Mouse (Mus musculus): ENCODE results near the gene Agps. TPM values are rescaled to one million over a fixed set of nuclear protein-coding genes. Genes with fewer than 3 reads are reported as not detected.
"Not testable (repeated sequence)": the region's sequence is repeated elsewhere in the genome, so short reads cannot be mapped to it uniquely, and the experiment has no call there.

The Agps gene
- polyA plus RNA-seq, 1 experiment from 2014 or later = 32.8 TPM

DNA sequence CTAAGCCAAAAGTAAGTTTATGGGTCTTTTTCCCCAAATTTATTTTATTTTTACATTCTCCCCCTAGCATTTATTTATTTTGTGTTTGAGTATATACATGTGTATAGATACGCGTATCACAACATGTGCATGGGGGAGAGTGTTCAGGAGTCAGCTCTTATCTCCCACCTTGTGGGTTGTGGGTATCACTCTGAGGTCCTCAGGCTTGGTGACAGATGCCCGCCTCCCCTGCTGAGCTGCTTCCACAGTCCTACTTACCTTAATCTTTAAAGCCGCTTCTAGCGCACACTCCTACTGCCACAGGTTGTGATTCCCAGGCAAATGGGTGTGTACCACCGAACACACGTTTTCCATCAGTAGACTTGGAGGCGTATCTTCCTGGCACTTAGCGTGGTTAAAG lies 69.9 kb downstream of the Agps start:
- Histone ChIP-seq H3K4me3 (no peak overlapping the region), H3K4me2 (no peak overlapping the region), H3K36me3 (peaks cover 9% of the 10 kb centered on the region), H3K27me3 (no peaks in the 10 kb centered on the region), H3K9ac (no peak overlapping the region), H3K4me1 (replicated peaks) (no peaks in the 10 kb centered on the region), H3K9me3 (0 out of 2 replicates have a peak, but pooled peaks cover 3% of the 10 kb centered on the region), H3K27ac (no peak overlapping the region)
- 95% methylated on average over 9 of the region's 9 CpGs for WGBS
- no peak for ATAC-seq (ENCODE audit: low FRiP score)

GRCm38 (mm10) chr2:75907142-75907541 lies 75.2 kb downstream of the Agps start:
- Histone ChIP-seq H3K9ac (no peak overlapping the region), H3K27me3 (no peaks in the 10 kb centered on the region), H3K4me1 (replicated peaks) (no peaks in the 10 kb centered on the region), H3K4me3 (no peak overlapping the region), H3K9me3 (no peaks in the 10 kb centered on the region), H3K4me2 (no peak overlapping the region), H3K27ac (no peak overlapping the region), H3K36me3 (peaks cover 10% of the 10 kb centered on the region)
- WGBS = 93% methylated on average over 1 of the region's 1 CpGs
- ATAC-seq (ENCODE audit: low FRiP score) = no peak

DNA sequence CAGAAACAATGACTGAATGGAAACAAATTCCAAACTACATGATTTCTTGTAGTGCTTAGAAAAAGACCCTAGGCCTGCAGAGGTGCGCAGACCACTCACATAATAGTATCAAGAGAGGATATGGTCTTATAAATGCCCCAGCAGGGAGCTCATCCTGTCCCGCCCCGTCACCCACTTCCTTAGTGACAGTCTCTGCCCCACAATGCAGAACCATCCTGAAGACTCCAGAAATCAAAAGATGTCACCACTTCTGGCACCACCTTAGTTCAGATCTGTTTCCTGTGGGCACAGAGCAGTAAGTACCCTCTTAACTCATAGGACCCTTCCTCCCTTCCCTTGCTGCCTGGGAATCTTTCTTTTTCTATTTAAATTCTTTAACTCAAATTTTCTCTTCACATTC lies 83.1 kb downstream of the Agps start:
- H3K4me2 ChIP-seq = no peak overlapping the region
- H3K9me3 ChIP-seq = no peaks in the 10 kb centered on the region
- H3K27me3 ChIP-seq = no peaks in the 10 kb centered on the region
- no peak for ATAC-seq (ENCODE audit: low FRiP score)
- WGBS = 89% methylated on average over 3 of the region's 3 CpGs
- H3K27ac ChIP-seq = no peak overlapping the region
- H3K9ac ChIP-seq = no peak overlapping the region
- no peak overlapping the region for H3K4me3 ChIP-seq
- H3K36me3 ChIP-seq = peaks cover 17% of the 10 kb centered on the region
- no peaks in the 10 kb centered on the region for H3K4me1 ChIP-seq (replicated peaks)

- H3K4me1 ChIP-seq (replicated peaks) = peaks cover 30% of the 10 kb centered on the region
- H3K9ac ChIP-seq = no peak overlapping the region
- H3K4me2 ChIP-seq = no peak overlapping the region
- H3K9me3 ChIP-seq = no peaks in the 10 kb centered on the region
- 72% methylated on average over 4 of the region's 4 CpGs for WGBS
- no peak overlapping the region for H3K4me3 ChIP-seq
- peaks cover 2% of the 10 kb centered on the region; the same call in 1 of the 2 replicates for H3K36me3 ChIP-seq
- H3K27ac ChIP-seq = peak overlapping the region; percentile 78
- ATAC-seq (ENCODE audit: low FRiP score) = peak; percentile 61; the same call in 1 of the 2 replicates
- no peaks in the 10 kb centered on the region for H3K27me3 ChIP-seq
Measured at GRCm38 (mm10) chr2:75923807-75924340, 91.9 kb downstream of the Agps start.

GRCm38 (mm10) chr2:75926061-75926460 lies 94.1 kb downstream of the Agps start:
- H3K4me2 ChIP-seq = no peak overlapping the region
- no peak overlapping the region for H3K4me3 ChIP-seq
- H3K9me3 ChIP-seq = no peaks in the 10 kb centered on the region
- H3K27me3 ChIP-seq = no peaks in the 10 kb centered on the region
- H3K4me1 ChIP-seq (replicated peaks) = peaks cover 30% of the 10 kb centered on the region
- 62% methylated on average over 5 of the region's 5 CpGs for WGBS
- H3K36me3 ChIP-seq = peaks cover 2% of the 10 kb centered on the region
- ATAC-seq (ENCODE audit: low FRiP score) = no peak
- peak overlapping the region; percentile 55 for H3K27ac ChIP-seq
- H3K9ac ChIP-seq = no peak overlapping the region

- Histone ChIP-seq H3K4me2 (no peak overlapping the region), H3K4me1 (replicated peaks) (peaks cover 26% of the 10 kb centered on the region), H3K36me3 (peaks cover 5% of the 10 kb centered on the region), H3K27ac (no peak overlapping the region), H3K27me3 (no peaks in the 10 kb centered on the region), H3K9ac (no peak overlapping the region), H3K4me3 (no peak overlapping the region), H3K9me3 (no peaks in the 10 kb centered on the region)
- WGBS = 93% methylated on average over 3 of the region's 3 CpGs
- ATAC-seq (ENCODE audit: low FRiP score) = no peak
Measured at GRCm38 (mm10) chr2:75928011-75928410, 96.0 kb downstream of the Agps start.

DNA sequence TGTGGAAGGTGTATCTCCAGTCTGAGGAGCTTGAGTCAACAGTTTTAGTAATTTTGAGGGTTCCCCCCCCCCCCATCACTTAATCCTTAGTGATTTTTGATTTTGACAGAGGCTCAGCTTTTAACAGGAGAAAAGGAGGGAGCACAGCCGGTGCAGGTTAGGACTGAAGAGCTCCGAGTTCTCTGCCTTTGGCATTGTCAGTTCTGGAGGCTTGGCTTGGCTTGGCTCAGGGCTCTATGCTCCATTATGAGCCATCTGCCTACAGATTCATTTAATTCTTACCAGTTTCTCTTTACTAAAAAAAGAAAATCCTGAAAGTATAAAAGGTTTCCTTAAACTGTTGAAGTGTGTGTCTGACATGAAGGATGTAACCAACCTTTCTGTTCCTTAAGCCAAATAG lies 97.2 kb downstream of the Agps start:
- Histone ChIP-seq H3K9ac (no peak overlapping the region), H3K9me3 (no peaks in the 10 kb centered on the region), H3K4me1 (replicated peaks) (peaks cover 16% of the 10 kb centered on the region), H3K4me2 (no peak overlapping the region), H3K27ac (no peak overlapping the region), H3K4me3 (no peak overlapping the region), H3K27me3 (no peaks in the 10 kb centered on the region), H3K36me3 (peaks cover 5% of the 10 kb centered on the region)
- ATAC-seq (ENCODE audit: low FRiP score) = no peak
- WGBS = 90% methylated on average over 2 of the region's 2 CpGs

GRCm38 (mm10) chr2:75929786-75930444 lies 97.9 kb downstream of the Agps start:
- H3K4me1 ChIP-seq (replicated peaks) = peaks cover 10% of the 10 kb centered on the region; the same call in 1 of the 2 replicates
- no peak overlapping the region for H3K27ac ChIP-seq
- 93% methylated on average over 6 of the region's 6 CpGs for WGBS
- H3K9ac ChIP-seq = no peak overlapping the region
- no peak overlapping the region for H3K4me2 ChIP-seq
- peaks cover 5% of the 10 kb centered on the region for H3K36me3 ChIP-seq
- no peak overlapping the region for H3K4me3 ChIP-seq
- no peaks in the 10 kb centered on the region for H3K27me3 ChIP-seq
- no peak for ATAC-seq (ENCODE audit: low FRiP score)
- no peaks in the 10 kb centered on the region for H3K9me3 ChIP-seq

DNA sequence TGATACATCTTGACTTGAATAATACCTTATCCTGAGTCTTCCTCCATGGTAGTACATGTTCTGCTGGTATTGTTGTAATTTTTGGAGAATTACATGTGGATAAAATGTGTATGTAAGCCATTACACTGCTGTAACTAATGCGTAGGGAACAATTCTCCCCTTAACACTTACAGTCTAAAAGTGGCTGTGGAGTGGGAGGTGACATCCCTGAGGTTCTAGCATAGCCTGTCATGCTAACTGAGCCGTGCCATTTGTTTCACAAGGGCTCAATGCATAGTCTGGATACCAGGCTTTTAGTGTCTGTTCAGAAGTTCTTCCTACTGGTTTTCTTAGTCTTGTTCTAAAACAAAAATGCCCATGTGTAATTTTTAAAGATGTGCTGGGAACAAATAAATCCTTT lies 99.0 kb downstream of the Agps start:
- ATAC-seq (ENCODE audit: low FRiP score) = no peak
- Histone ChIP-seq H3K4me3 (no peak overlapping the region), H3K27ac (no peak overlapping the region), H3K9me3 (no peaks in the 10 kb centered on the region), H3K9ac (no peak overlapping the region), H3K4me2 (no peak overlapping the region), H3K27me3 (no peaks in the 10 kb centered on the region), H3K4me1 (replicated peaks) (peaks cover 7% of the 10 kb centered on the region; the same call in 1 of the 2 replicates), H3K36me3 (peaks cover 5% of the 10 kb centered on the region)
- WGBS = 98% methylated on average over 2 of the region's 2 CpGs

DNA sequence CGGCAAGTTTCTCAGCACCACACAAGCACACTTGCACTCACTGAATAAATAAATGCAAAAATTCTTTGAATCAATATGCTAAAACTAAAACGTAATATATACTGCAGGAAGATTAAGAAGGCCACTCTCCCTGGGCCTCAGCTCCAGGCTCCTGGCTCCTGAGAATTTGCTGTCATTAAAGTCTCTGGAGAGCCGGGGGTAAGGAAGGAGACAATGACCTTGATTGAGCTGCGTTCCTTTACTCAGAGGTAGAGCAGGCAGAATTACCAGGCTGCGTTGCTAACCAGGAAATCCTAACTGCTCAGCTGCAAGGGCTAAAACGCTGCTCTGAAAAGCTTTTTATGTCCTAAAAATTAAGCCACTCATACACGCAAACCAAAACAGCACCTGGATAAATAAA lies 101.6 kb downstream of the Agps start:
- H3K4me1 ChIP-seq (replicated peaks) = peaks cover 4% of the 10 kb centered on the region
- H3K9ac ChIP-seq = 0 out of 2 replicates have a peak overlapping the region, but pooled peaks have one; percentile 14
- no peak overlapping the region for H3K27ac ChIP-seq

DNA sequence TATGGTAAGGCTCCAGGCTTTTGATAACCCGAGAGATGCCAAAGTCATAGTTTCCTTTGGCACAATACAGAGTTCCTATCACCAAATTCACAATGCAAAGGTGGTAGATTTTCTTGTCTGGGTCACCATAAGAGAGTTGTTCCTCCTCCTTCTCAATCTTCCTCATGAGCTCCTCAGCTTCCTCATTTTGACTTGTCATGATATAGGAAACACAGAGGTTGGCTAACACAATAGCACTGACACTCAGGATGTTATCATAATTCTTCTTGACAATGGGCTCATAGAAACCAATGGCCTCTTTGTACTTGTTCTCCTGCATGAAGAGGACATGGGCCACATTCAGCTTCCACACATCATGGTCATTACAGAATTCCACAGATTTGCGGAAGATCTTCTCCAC lies 104.7 kb downstream of the Agps start:
- H3K27me3 ChIP-seq; H3K27ac ChIP-seq; H3K9me3 ChIP-seq; H3K4me3 ChIP-seq; H3K9ac ChIP-seq; H3K36me3 ChIP-seq; ATAC-seq (ENCODE audit: low FRiP score); H3K4me1 ChIP-seq (replicated peaks); H3K4me2 ChIP-seq: not testable (repeated sequence)
- 98% methylated on average over 2 of the region's 2 CpGs for WGBS

More for the DNA sequence above, 101.6 kb downstream of the Agps start:
- Histone ChIP-seq H3K4me2 (no peak overlapping the region), H3K27me3 (no peaks in the 10 kb centered on the region), H3K9me3 (no peaks in the 10 kb centered on the region), H3K36me3 (peaks cover 3% of the 10 kb centered on the region; the same call in 1 of the 2 replicates), H3K4me3 (no peak overlapping the region)
- ATAC-seq (ENCODE audit: low FRiP score) = no peak
- WGBS = 51% methylated on average over 7 of the region's 7 CpGs

GRCm38 (mm10) chr2:75937520-75938116 lies 105.6 kb downstream of the Agps start:
- Histone ChIP-seq H3K9ac (peak overlapping the region; percentile 66), H3K27ac (0 out of 2 replicates have a peak overlapping the region, but pooled peaks have one; percentile 87), H3K4me2 (peak overlapping the region; percentile 62), H3K4me3 (peak overlapping the region; percentile 53)
- 75% methylated on average over 16 of the region's 17 CpGs for WGBS
- H3K9me3 ChIP-seq; H3K36me3 ChIP-seq; H3K4me1 ChIP-seq (replicated peaks); H3K27me3 ChIP-seq: not testable (repeated sequence)
- ATAC-seq (ENCODE audit: low FRiP score) = peak; percentile 29

Data from hindbrain, embryonic 13.5 days (tissue).